Mouse (Mus musculus): Measurements from ENCODE around the gene AI661453.

DNA sequence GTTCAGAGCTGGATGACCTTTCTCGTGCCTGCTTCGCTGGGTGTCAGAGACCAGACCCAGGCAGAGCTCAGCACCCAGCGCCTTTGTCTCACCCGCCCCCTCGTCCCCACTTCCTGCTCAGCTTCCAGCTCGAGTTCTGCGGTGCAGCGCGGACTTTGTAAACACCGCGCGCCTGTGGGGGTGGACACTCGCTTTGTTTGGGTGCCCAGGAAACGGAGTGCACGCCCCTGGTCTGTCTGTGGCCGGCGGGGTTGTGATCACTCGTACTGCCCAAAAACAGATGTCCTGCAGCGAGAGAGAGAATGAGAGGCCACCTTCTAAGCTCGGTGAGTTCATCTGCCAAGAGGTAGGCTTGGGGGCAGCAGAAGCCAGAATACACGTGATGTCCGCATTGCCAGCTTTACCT, 68.5 kb downstream of the AI661453 start, which contains the start of gene Ccnd3:
- TF ChIP-seq CTCF (IDR thresholded peaks at IDR 0.05) (0 out of 2 replicates have a peak, but pooled peaks have one; percentile 5), EP300 (IDR thresholded peaks at IDR 0.05) (peak; percentile 72)

All from lung, postnatal 0 days (tissue).